Mouse (Mus musculus): ENCODE measurements around the gene Gsta2. TPM values are rescaled to one million over a fixed set of nuclear protein-coding genes. Genes with fewer than 3 reads are reported as not detected.
"Not testable (repeated sequence)": the region's sequence is repeated elsewhere in the genome, so short reads cannot be mapped to it uniquely, and the experiment has no call there.

The Gsta2 gene
- polyA plus RNA-seq, 1 experiment from 2014 or later = 69.4 TPM

- not testable (repeated sequence) for H3K27me3 ChIP-seq (ENCODE audit: control insufficient read depth, insufficient read depth, low read length); H3K4me2 ChIP-seq (replicated peaks; ENCODE audit: low read depth); H3K4me1 ChIP-seq (replicated peaks; ENCODE audit: control insufficient read depth, insufficient read depth); H3K9ac ChIP-seq (ENCODE audit: low read length); H3K4me3 ChIP-seq (ENCODE audit: low read depth, low read length); H3K9me3 ChIP-seq (ENCODE audit: control insufficient read depth, low read length); H3K27ac ChIP-seq (replicated peaks); H3K36me3 ChIP-seq (ENCODE audit: control insufficient read depth, insufficient read depth, low read length); ATAC-seq (ENCODE audit: low FRiP score, low TSS enrichment)
- TF ChIP-seq CTCF (IDR thresholded peaks at IDR 0.05; ENCODE audit: low read depth) = peak; percentile 83
- WGBS = 14% methylated on average over 8 of the region's 8 CpGs
- DNase-seq (ENCODE audit: low spot score) = peak; percentile 54
Observed at GRCm38 (mm10) chr9:78340324-78340723, 15.3 kb downstream of the Gsta2 start.

- not testable (repeated sequence) for H3K4me1 ChIP-seq (replicated peaks; ENCODE audit: control insufficient read depth, insufficient read depth); H3K4me2 ChIP-seq (replicated peaks; ENCODE audit: low read depth); H3K4me3 ChIP-seq (ENCODE audit: low read depth, low read length); H3K9me3 ChIP-seq (ENCODE audit: control insufficient read depth, low read length); H3K27me3 ChIP-seq (ENCODE audit: control insufficient read depth, insufficient read depth, low read length); H3K27ac ChIP-seq (replicated peaks); H3K36me3 ChIP-seq (ENCODE audit: control insufficient read depth, insufficient read depth, low read length); H3K9ac ChIP-seq (ENCODE audit: low read length)
- DNase-seq (ENCODE audit: low spot score) = peak; percentile 41
- ATAC-seq (ENCODE audit: low FRiP score, low TSS enrichment) = peak; percentile 46; the same call in 1 of the 2 replicates
Observed at GRCm38 (mm10) chr9:78337050-78337449, 18.5 kb downstream of the Gsta2 start.

GRCm38 (mm10) chr9:78327289-78327688, 28.3 kb downstream of the Gsta2 start, which contains the start of gene Omt2b:
Omt2b (plus strand) TSS chr9:78327589.
- not testable (repeated sequence) for H3K9ac ChIP-seq (ENCODE audit: low read length)

GRCm38 (mm10) chr9:78319499-78319898, 36.1 kb downstream of the Gsta2 start:
- Histone ChIP-seq H3K27ac (replicated peaks) (no peak overlapping the region), H3K4me3 (ENCODE audit: low read depth, low read length) (no peak overlapping the region), H3K4me2 (replicated peaks; ENCODE audit: low read depth) (no peak overlapping the region), H3K4me1 (replicated peaks; ENCODE audit: control insufficient read depth, insufficient read depth) (no peaks in the 10 kb centered on the region), H3K27me3 (ENCODE audit: control insufficient read depth, insufficient read depth, low read length) (no peaks in the 10 kb centered on the region), H3K36me3 (ENCODE audit: control insufficient read depth, insufficient read depth, low read length) (no peaks in the 10 kb centered on the region), H3K9ac (ENCODE audit: low read length) (no peak overlapping the region), H3K9me3 (ENCODE audit: control insufficient read depth, low read length) (no peaks in the 10 kb centered on the region)
- no peak for ATAC-seq (ENCODE audit: low FRiP score, low TSS enrichment)
- peak; percentile 76 for TF ChIP-seq CTCF (IDR thresholded peaks at IDR 0.05; ENCODE audit: low read depth)
- TF ChIP-seq EP300 (optimal IDR thresholded peaks at IDR 0.05) = no peak
- DNase-seq (ENCODE audit: low spot score) = no peak
- 19% methylated on average over 1 of the region's 1 CpGs for WGBS

More at GRCm38 (mm10) chr9:78327289-78327688, 28.3 kb downstream of the Gsta2 start, which contains the start of gene Omt2b:
- not testable (repeated sequence) for H3K27ac ChIP-seq (replicated peaks); H3K4me3 ChIP-seq (ENCODE audit: low read depth, low read length); DNase-seq (ENCODE audit: low spot score); H3K27me3 ChIP-seq (ENCODE audit: control insufficient read depth, insufficient read depth, low read length); ATAC-seq (ENCODE audit: low FRiP score, low TSS enrichment); H3K4me1 ChIP-seq (replicated peaks; ENCODE audit: control insufficient read depth, insufficient read depth); H3K36me3 ChIP-seq (ENCODE audit: control insufficient read depth, insufficient read depth, low read length); H3K9me3 ChIP-seq (ENCODE audit: control insufficient read depth, low read length); H3K4me2 ChIP-seq (replicated peaks; ENCODE audit: low read depth)
- 75% methylated on average over 1 of the region's 1 CpGs for WGBS

GRCm38 (mm10) chr9:78314696-78315095, 40.9 kb downstream of the Gsta2 start, which contains the start of gene Omt2a:
Omt2a (minus strand) TSS chr9:78314796.
- no peaks in the 10 kb centered on the region for H3K9me3 ChIP-seq (ENCODE audit: control insufficient read depth, low read length)
- no peak within 1 kb of the TSS for H3K9ac ChIP-seq (ENCODE audit: low read length)
- H3K4me2 ChIP-seq (replicated peaks; ENCODE audit: low read depth) = no peak within 1 kb of the TSS
- WGBS = 80% methylated on average over 2 of the region's 2 CpGs
- H3K4me3 ChIP-seq (ENCODE audit: low read depth, low read length) = no peak within 1 kb of the TSS
- no peak within 1 kb of the TSS for H3K27ac ChIP-seq (replicated peaks)
- ATAC-seq (ENCODE audit: low FRiP score, low TSS enrichment) (no peak), DNase-seq (ENCODE audit: low spot score) (no peak)
- TF ChIP-seq EP300 (optimal IDR thresholded peaks at IDR 0.05) (no peak), CTCF (IDR thresholded peaks at IDR 0.05; ENCODE audit: low read depth) (no peak)
- no peaks in the 10 kb centered on the region for H3K36me3 ChIP-seq (ENCODE audit: control insufficient read depth, insufficient read depth, low read length)
- no peaks in the 10 kb centered on the region for H3K27me3 ChIP-seq (ENCODE audit: control insufficient read depth, insufficient read depth, low read length)
- H3K4me1 ChIP-seq (replicated peaks; ENCODE audit: control insufficient read depth, insufficient read depth) = no peaks in the 10 kb centered on the region

- peak; percentile 49; the same call in 1 of the 2 replicates for ATAC-seq (ENCODE audit: low FRiP score, low TSS enrichment)
- not testable (repeated sequence) for H3K4me2 ChIP-seq (replicated peaks; ENCODE audit: low read depth); H3K4me1 ChIP-seq (replicated peaks; ENCODE audit: control insufficient read depth, insufficient read depth); H3K27ac ChIP-seq (replicated peaks); H3K36me3 ChIP-seq (ENCODE audit: control insufficient read depth, insufficient read depth, low read length); H3K9me3 ChIP-seq (ENCODE audit: control insufficient read depth, low read length); DNase-seq (ENCODE audit: low spot score); H3K27me3 ChIP-seq (ENCODE audit: control insufficient read depth, insufficient read depth, low read length); H3K4me3 ChIP-seq (ENCODE audit: low read depth, low read length); H3K9ac ChIP-seq (ENCODE audit: low read length)
- WGBS = 61% methylated on average over 1 of the region's 3 CpGs
Observed at GRCm38 (mm10) chr9:78308122-78308521, 47.5 kb downstream of the Gsta2 start.

GRCm38 (mm10) chr9:78299143-78299542, 56.4 kb downstream of the Gsta2 start:
- ATAC-seq (ENCODE audit: low FRiP score, low TSS enrichment) (peak; percentile 88), DNase-seq (ENCODE audit: low spot score) (peak; percentile 61)
- H3K36me3 ChIP-seq (ENCODE audit: control insufficient read depth, insufficient read depth, low read length); H3K27me3 ChIP-seq (ENCODE audit: control insufficient read depth, insufficient read depth, low read length); H3K4me3 ChIP-seq (ENCODE audit: low read depth, low read length); H3K9ac ChIP-seq (ENCODE audit: low read length); H3K27ac ChIP-seq (replicated peaks); H3K4me1 ChIP-seq (replicated peaks; ENCODE audit: control insufficient read depth, insufficient read depth); H3K9me3 ChIP-seq (ENCODE audit: control insufficient read depth, low read length); H3K4me2 ChIP-seq (replicated peaks; ENCODE audit: low read depth): not testable (repeated sequence)
- 63% methylated on average over 1 of the region's 1 CpGs for WGBS
